Mouse (Mus musculus): ENCODE data around the gene Clps. TPM values are rescaled to one million over a fixed set of nuclear protein-coding genes. Genes with fewer than 3 reads are reported as not detected.

Clps gene
- polyA plus RNA-seq (2015; fragmentation: Nextera tagmentation; extraction: Ambion mirVana): not detected in 2 replicates

GRCm38 (mm10) chr17:28560598-28560997 lies at the start of gene Clps:
Clps (minus strand) TSS chr17:28560766.

GRCm38 (mm10) chr17:28575244-28576125 lies 14.9 kb upstream of the Clps start, which contains the start of gene Lhfpl5:
Lhfpl5 (plus strand) TSS chr17:28575641.

GRCm38 (mm10) chr17:28549111-28549510 lies 11.5 kb downstream of the Clps start, which contains the start of gene Clpsl2:
Clpsl2 (plus strand) TSS chr17:28549411.

DNA sequence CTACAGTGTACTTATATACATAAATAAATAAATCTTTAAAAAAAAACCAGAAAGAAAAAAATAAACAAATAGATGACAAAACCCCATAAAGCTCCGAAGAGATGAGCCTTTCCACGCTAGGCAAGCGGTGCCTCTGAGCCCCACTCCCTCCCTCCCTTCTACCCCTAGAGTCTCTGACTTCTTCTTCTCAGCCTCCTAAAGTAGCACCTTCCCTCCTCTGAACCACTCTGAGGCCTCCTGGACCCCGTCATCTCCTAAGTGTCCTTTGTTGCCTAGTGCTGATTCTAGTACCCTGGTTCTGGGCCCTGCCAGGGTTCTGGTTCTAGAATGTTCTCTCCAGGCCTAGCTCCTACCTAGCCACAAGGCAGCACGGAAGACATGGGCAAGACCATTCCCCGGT lies 30.1 kb downstream of the Clps start, which contains the start of gene Armc12:
TSS of gene Armc12 (plus strand) at position 301 of the 400 bp plus-strand sequence.

GRCm38 (mm10) chr17:28517441-28517955 lies 43.1 kb downstream of the Clps start, which contains the start of gene Fkbp5:
Fkbp5 (minus strand) TSS chr17:28517527.

Small RNA genes lying within 50 kb of the gene (microRNA-seq; reads per million reads assigned to microRNA genes)
- gene Gm25195 (not detected), gene Mir6969 (not detected)

Other genes starting within 250 kb of the Clps start
- 26.3 and 29.9 TPM in 2 replicates for gene Fance, start 247.2 kb downstream of the Clps start, polyA plus RNA-seq (2015; fragmentation: Nextera tagmentation; extraction: Ambion mirVana)
- 365 and 370 TPM in 2 replicates for gene Rpl10a, start 232.3 kb downstream of the Clps start, polyA plus RNA-seq (2015; fragmentation: Nextera tagmentation; extraction: Ambion mirVana)
- gene Tead3, start 209.9 kb downstream of the Clps start, polyA plus RNA-seq (2015; fragmentation: Nextera tagmentation; extraction: Ambion mirVana): 1.6 and 1.8 TPM in 2 replicates
- gene Tulp1, start 195.5 kb downstream of the Clps start, polyA plus RNA-seq (2015; fragmentation: Nextera tagmentation; extraction: Ambion mirVana): 1.1 and 1.2 TPM in 2 replicates
- gene Fkbp5, start 43.2 kb downstream of the Clps start, polyA plus RNA-seq (2015; fragmentation: Nextera tagmentation; extraction: Ambion mirVana): 17.4 TPM in 2 replicates
- gene Armc12, start 30.0 kb downstream of the Clps start, polyA plus RNA-seq (2015; fragmentation: Nextera tagmentation; extraction: Ambion mirVana): not detected in 2 replicates
- gene Clpsl2, start 11.4 kb downstream of the Clps start, polyA plus RNA-seq (2015; fragmentation: Nextera tagmentation; extraction: Ambion mirVana): not detected in 2 replicates
- gene Lhfpl5, start 14.9 kb upstream of the Clps start, polyA plus RNA-seq (2015; fragmentation: Nextera tagmentation; extraction: Ambion mirVana): 27.5 and 31.4 TPM in 2 replicates
- gene Srpk1, start 61.9 kb upstream of the Clps start, polyA plus RNA-seq (2015; fragmentation: Nextera tagmentation; extraction: Ambion mirVana): 91.1 and 96.2 TPM in 2 replicates
- gene Slc26a8, start 129.5 kb upstream of the Clps start, polyA plus RNA-seq (2015; fragmentation: Nextera tagmentation; extraction: Ambion mirVana): 0.84 and 1.4 TPM in 2 replicates
- 21.0 and 22.4 TPM in 2 replicates for gene Mapk14, start 130.6 kb upstream of the Clps start, polyA plus RNA-seq (2015; fragmentation: Nextera tagmentation; extraction: Ambion mirVana)
- 1.6 and 2.3 TPM in 2 replicates for gene AC170998.1, start 165.3 kb upstream of the Clps start, polyA plus RNA-seq (2015; fragmentation: Nextera tagmentation; extraction: Ambion mirVana)
- 0.73 and 1.0 TPM in 2 replicates for gene Mapk13, start 208.5 kb upstream of the Clps start, polyA plus RNA-seq (2015; fragmentation: Nextera tagmentation; extraction: Ambion mirVana)
- 6.2 and 7.4 TPM in 2 replicates for gene Brpf3, start 240.3 kb upstream of the Clps start, polyA plus RNA-seq (2015; fragmentation: Nextera tagmentation; extraction: Ambion mirVana)